Mouse (Mus musculus) lung, embryonic 16.5 days (tissue): Measurements from ENCODE around the gene Zc3h10. TPM values are rescaled to one million over a fixed set of nuclear protein-coding genes. Genes with fewer than 3 reads are reported as not detected.
"Not testable (repeated sequence)": the region's sequence is repeated elsewhere in the genome, so short reads cannot be mapped to it uniquely, and the experiment has no call there.

Experiments
- ATAC-seq: fragments of 200-750 bp; cut with Nextera tagmentation; 2 replicates; pipeline ENCODE4 v1.8.0; 2017; ENCODE audit warnings: low read depth, mild to moderate bottlenecking, moderate library complexity
- H3K27ac ChIP-seq: fragments of 300-500 bp; sonication (generic); 2 replicates; pipeline ENCODE4 v1.5.1; 2014; ENCODE audit warnings: mild to moderate bottlenecking, control low read depth, low read length
- H3K27me3 ChIP-seq: fragments of 300-500 bp; sonication (generic); 2 replicates; pipeline ENCODE4 v1.6.1; 2014; ENCODE audit warnings: low read depth, low read length, mixed read lengths; ENCODE audit not compliant: control insufficient read depth, insufficient read depth
- H3K36me3 ChIP-seq: fragments of 300-500 bp; sonication (generic); 2 replicates; pipeline ENCODE4 v1.6.1; 2014; ENCODE audit warnings: low read length; ENCODE audit not compliant: control insufficient read depth, insufficient read depth
- H3K4me1 ChIP-seq: fragments of 300-500 bp; sonication (generic); replicated peaks from 2 replicates; pipeline ENCODE4 v1.6.1; 2014; ENCODE audit warnings: low read length, mixed read lengths; ENCODE audit not compliant: control insufficient read depth, insufficient read depth
- H3K4me2 ChIP-seq: fragments of 300-500 bp; sonication (generic); 2 replicates; pipeline ENCODE4 v1.6.1; 2014; ENCODE audit warnings: low read depth, low read length, control low read depth
- H3K4me3 ChIP-seq: fragments of 300-500 bp; sonication (generic); 2 replicates; pipeline ENCODE4 v1.5.1; 2014; ENCODE audit warnings: mild to moderate bottlenecking, low read length, control low read depth
- H3K9ac ChIP-seq: fragments of 300-500 bp; sonication (generic); 2 replicates; pipeline ENCODE4 v1.6.1; 2014; ENCODE audit warnings: low read length, control low read depth
- H3K9me3 ChIP-seq: fragments of 300-500 bp; sonication (generic); 2 replicates; pipeline ENCODE4 v1.6.1; 2016; ENCODE audit warnings: low read length; ENCODE audit not compliant: control insufficient read depth
- WGBS: fragments of 180-500 bp; shearing (Covaris S2); extraction: QIAGEN DNeasy Blood & Tissue Kit; methylation state at CpG from one replicate; pipeline ENCODE4 v1.1.7; 2014; 5-methylcytosine and 5-hydroxymethylcytosine counted together
- polyA plus RNA-seq: library from polyadenylated mRNA; unstranded; fragments of >200 nt; fragmentation: Nextera tagmentation; extraction: Ambion mirVana; gene quantifications from 2 replicates; pipeline ENCODE4 v1.2.1, GENCODE M21; 2015

Zc3h10 gene
- polyA plus RNA-seq, 1 experiment from 2014 or later: 11.9 TPM

- peaks cover 27% of the 10 kb centered on the region for H3K36me3 ChIP-seq
- ATAC-seq: peak; percentile 13
- no peaks in the 10 kb centered on the region for H3K9me3 ChIP-seq
- peak overlapping the region; percentile 85 for H3K9ac ChIP-seq
- H3K4me2 ChIP-seq: peak overlapping the region; percentile 95
- H3K27me3 ChIP-seq: no peaks in the 10 kb centered on the region
- H3K4me3 ChIP-seq: peak overlapping the region; percentile 90
- peaks cover 13% of the 10 kb centered on the region for H3K4me1 ChIP-seq
- peak overlapping the region; percentile 88 for H3K27ac ChIP-seq
- WGBS: 0% methylated on average over 45 of the region's 46 CpGs
These were observed 17.7 kb upstream of the Zc3h10 start for GRCm38 (mm10) chr10:128565206-128565787.

GRCm38 (mm10) chr10:128563544-128563943 lies 16.0 kb upstream of the Zc3h10 start:
- no peak overlapping the region for H3K27ac ChIP-seq
- H3K4me1 ChIP-seq: peaks cover 13% of the 10 kb centered on the region
- ATAC-seq: no peak
- peaks cover 39% of the 10 kb centered on the region for H3K36me3 ChIP-seq
- WGBS: 89% methylated on average over 6 of the region's 6 CpGs
- H3K4me3 ChIP-seq: no peak overlapping the region
- H3K4me2 ChIP-seq: no peak overlapping the region
- H3K9me3 ChIP-seq: no peaks in the 10 kb centered on the region
- peak overlapping the region; percentile 46; the same call in 1 of the 2 replicates for H3K9ac ChIP-seq
- no peaks in the 10 kb centered on the region for H3K27me3 ChIP-seq

GRCm38 (mm10) chr10:128556963-128557362 lies 9.4 kb upstream of the Zc3h10 start:
- Histone ChIP-seq H3K4me1 (no peaks in the 10 kb centered on the region), H3K27me3 (no peaks in the 10 kb centered on the region), H3K4me3 (no peak overlapping the region), H3K36me3 (peaks cover 41% of the 10 kb centered on the region), H3K27ac (no peak overlapping the region), H3K4me2 (no peak overlapping the region), H3K9ac (no peak overlapping the region), H3K9me3 (no peaks in the 10 kb centered on the region)
- ATAC-seq: no peak
- WGBS: 81% methylated on average over 6 of the region's 6 CpGs

GRCm38 (mm10) chr10:128556286-128556685 lies 8.7 kb upstream of the Zc3h10 start:
- Histone ChIP-seq H3K4me2 (no peak overlapping the region), H3K4me1 (no peaks in the 10 kb centered on the region), H3K27me3 (no peaks in the 10 kb centered on the region), H3K9ac (no peak overlapping the region), H3K9me3 (no peaks in the 10 kb centered on the region), H3K27ac (no peak overlapping the region), H3K4me3 (no peak overlapping the region), H3K36me3 (peaks cover 34% of the 10 kb centered on the region)
- no peak for ATAC-seq

- not testable (repeated sequence) for ATAC-seq, H3K9me3 ChIP-seq, H3K4me3 ChIP-seq, H3K4me2 ChIP-seq, H3K4me1 ChIP-seq, H3K27me3 ChIP-seq, H3K27ac ChIP-seq, H3K9ac ChIP-seq
- peaks cover 31% of the 10 kb centered on the region for H3K36me3 ChIP-seq
- WGBS: 74% methylated on average over 1 of the region's 1 CpGs
These were observed 8.0 kb upstream of the Zc3h10 start for GRCm38 (mm10) chr10:128555567-128555966.

GRCm38 (mm10) chr10:128550144-128550823 lies 2.7 kb upstream of the Zc3h10 start:
- not testable (repeated sequence) for ATAC-seq, H3K27me3 ChIP-seq, H3K9ac ChIP-seq, H3K9me3 ChIP-seq, H3K4me2 ChIP-seq, H3K27ac ChIP-seq, H3K36me3 ChIP-seq, H3K4me3 ChIP-seq
- H3K4me1 ChIP-seq: peaks cover 10% of the 10 kb centered on the region; the same call in 1 of the 2 replicates
- 81% methylated on average over 11 of the region's 11 CpGs for WGBS

GRCm38 (mm10) chr10:128549682-128550057 lies 2.1 kb upstream of the Zc3h10 start:
- H3K9ac ChIP-seq, H3K4me3 ChIP-seq, H3K9me3 ChIP-seq, H3K36me3 ChIP-seq, H3K27me3 ChIP-seq, ATAC-seq, H3K4me2 ChIP-seq: not testable (repeated sequence)
- Histone ChIP-seq H3K27ac (peak overlapping the region; percentile 39; the same call in 1 of the 2 replicates), H3K4me1 (peaks cover 10% of the 10 kb centered on the region; the same call in 1 of the 2 replicates)
- WGBS: 61% methylated on average over 6 of the region's 6 CpGs

- H3K9me3 ChIP-seq: no peaks in the 10 kb centered on the region
- H3K36me3 ChIP-seq: peaks cover 11% of the 10 kb centered on the region
- peak; percentile 93 for ATAC-seq
- WGBS: under 1% methylated on average over 31 of the region's 31 CpGs
- peak within 1 kb of the TSS; percentile 88 for H3K4me3 ChIP-seq
- H3K4me1 ChIP-seq: peaks cover 10% of the 10 kb centered on the region; the same call in 1 of the 2 replicates
- H3K27me3 ChIP-seq: no peaks in the 10 kb centered on the region
- H3K9ac ChIP-seq: peak within 1 kb of the TSS; percentile 94
- peak within 1 kb of the TSS; percentile 91 for H3K4me2 ChIP-seq
- peak within 1 kb of the TSS; percentile 97 for H3K27ac ChIP-seq
These were observed 1.5 kb upstream of the Zc3h10 start, which contains the start of gene Rpl41 for GRCm38 (mm10) chr10:128548947-128549681. Rpl41 (minus strand) TSS chr10:128549305.
